Mouse (Mus musculus): ENCODE measurements at regions not wholly inside any gene's neighbourhood (a gene's known extent, or its start where the extent isn't known, plus 50 kb on each side); places are given as distances from the start of the nearest gene placed in this dataset.
"Not testable (repeated sequence)": the region's sequence is repeated elsewhere in the genome, so short reads cannot be mapped to it uniquely, and the experiment has no call there.

- DNase-seq (ENCODE audit: low read depth, low spot score) = no peak
Measured at GRCm38 (mm10) chr16:12516834-12517685, 533.1 kb downstream of the Shisa9 start.

GRCm38 (mm10) chr16:12518264-12518663 lies 534.4 kb downstream of the Shisa9 start:
- no peak for DNase-seq (ENCODE audit: low read depth, low spot score)

GRCm38 (mm10) chr16:12521711-12522476 lies 538.0 kb downstream of the Shisa9 start:
- no peak for DNase-seq (ENCODE audit: low read depth, low spot score)

- DNase-seq (ENCODE audit: low read depth, low spot score) = no peak
Measured at GRCm38 (mm10) chr16:12548462-12548861, 561.0 kb upstream of the Ercc4 start.

DNA sequence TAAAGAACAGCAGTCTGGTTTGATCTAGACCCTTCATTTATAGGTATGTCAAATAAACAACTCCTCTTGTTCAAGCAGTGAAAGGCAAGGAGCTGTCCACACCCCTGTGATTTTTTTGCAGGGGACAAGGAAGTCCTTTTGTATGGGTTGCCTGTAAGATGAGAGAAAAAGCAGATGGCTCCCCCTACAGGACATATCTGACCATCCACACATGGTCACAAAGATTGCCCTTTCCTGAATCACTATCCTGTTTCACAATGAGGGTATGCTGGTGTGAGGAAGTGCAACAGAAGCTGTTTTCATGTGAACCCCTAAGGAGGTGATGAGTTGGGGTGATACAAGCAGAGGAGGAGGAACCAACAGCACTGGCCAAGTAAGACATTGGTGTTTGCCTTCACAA lies 520.6 kb upstream of the Ercc4 start:
- no peak for DNase-seq (ENCODE audit: low read depth, low spot score)

DNA sequence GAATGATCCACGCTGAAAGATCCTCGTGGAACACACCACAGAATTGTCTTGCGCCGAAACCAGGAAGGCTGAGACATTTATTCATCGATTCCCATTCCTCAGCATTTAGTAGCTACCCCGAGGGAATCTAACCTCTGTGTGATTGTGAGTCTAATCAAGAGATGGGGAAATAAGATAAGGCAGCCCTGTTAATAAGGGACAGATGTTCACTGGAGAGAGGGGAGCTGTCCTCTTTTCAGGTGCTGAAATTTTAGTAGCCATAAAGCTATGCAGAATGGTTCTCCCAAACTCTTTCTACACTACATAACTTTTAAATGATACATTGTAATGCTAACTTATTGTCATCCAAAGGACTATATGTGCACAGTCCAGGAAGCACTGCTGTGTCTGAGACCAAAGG lies 501.2 kb upstream of the Ercc4 start:
- DNase-seq (ENCODE audit: low read depth, low spot score) = no peak

- no peak for DNase-seq (ENCODE audit: low read depth, low spot score)
Measured at GRCm38 (mm10) chr16:12611106-12611505, 498.4 kb upstream of the Ercc4 start.

GRCm38 (mm10) chr16:12617781-12618180 lies 491.7 kb upstream of the Ercc4 start:
- no peak for DNase-seq (ENCODE audit: low read depth, low spot score)

GRCm38 (mm10) chr16:12632533-12632932 lies 477.0 kb upstream of the Ercc4 start:
- no peak for DNase-seq (ENCODE audit: low read depth, low spot score)

- DNase-seq (ENCODE audit: low read depth, low spot score) = peak; percentile 26
Measured at GRCm38 (mm10) chr16:12638971-12639640, 470.4 kb upstream of the Ercc4 start.

GRCm38 (mm10) chr16:12643053-12643452 lies 466.4 kb upstream of the Ercc4 start:
- DNase-seq (ENCODE audit: low read depth, low spot score) = no peak

GRCm38 (mm10) chr16:12644621-12645020 lies 464.9 kb upstream of the Ercc4 start:
- no peak for DNase-seq (ENCODE audit: low read depth, low spot score)

- no peak for DNase-seq (ENCODE audit: low read depth, low spot score)
Measured at GRCm38 (mm10) chr16:12652180-12652579, 457.3 kb upstream of the Ercc4 start.

- not testable (repeated sequence) for DNase-seq (ENCODE audit: low read depth, low spot score)
Measured at GRCm38 (mm10) chr16:12673656-12674055, 435.8 kb upstream of the Ercc4 start.

- DNase-seq (ENCODE audit: low read depth, low spot score) = no peak
Measured at GRCm38 (mm10) chr16:12681474-12681873, 428.0 kb upstream of the Ercc4 start.

- DNase-seq (ENCODE audit: low read depth, low spot score) = no peak
Measured at GRCm38 (mm10) chr16:12685816-12686215, 423.7 kb upstream of the Ercc4 start.

GRCm38 (mm10) chr16:12691776-12692175 lies 417.7 kb upstream of the Ercc4 start:
- no peak for DNase-seq (ENCODE audit: low read depth, low spot score)

DNA sequence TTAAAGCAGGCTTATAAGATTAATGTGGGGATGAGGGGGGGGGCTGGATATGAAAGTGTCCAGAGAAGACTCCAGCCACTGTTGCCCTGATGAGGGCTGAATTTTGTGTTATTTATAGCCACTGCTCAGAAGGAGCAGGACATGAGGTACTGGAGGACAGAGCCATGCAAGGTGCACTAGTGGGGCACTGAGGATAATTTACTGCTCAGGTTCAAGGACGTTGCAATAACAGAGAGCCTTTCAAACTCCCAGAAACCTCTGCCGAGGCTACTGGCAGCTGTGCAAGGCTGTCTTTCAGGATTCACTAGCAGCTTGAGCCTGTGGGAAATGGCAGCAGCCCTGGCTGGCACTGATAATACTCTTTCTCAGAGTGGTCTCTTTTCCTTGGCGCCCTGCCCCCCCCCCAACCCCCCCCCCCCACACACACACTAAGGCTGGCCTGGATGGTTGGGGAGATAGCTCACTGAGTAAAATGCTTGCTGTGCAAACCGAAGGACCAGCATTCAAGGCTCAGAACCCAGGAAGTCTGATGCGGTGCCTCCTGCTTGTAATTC lies 416.7 kb upstream of the Ercc4 start:
- no peak for DNase-seq (ENCODE audit: low read depth, low spot score)

GRCm38 (mm10) chr16:12693346-12693745 lies 416.1 kb upstream of the Ercc4 start:
- DNase-seq (ENCODE audit: low read depth, low spot score) = no peak

DNA sequence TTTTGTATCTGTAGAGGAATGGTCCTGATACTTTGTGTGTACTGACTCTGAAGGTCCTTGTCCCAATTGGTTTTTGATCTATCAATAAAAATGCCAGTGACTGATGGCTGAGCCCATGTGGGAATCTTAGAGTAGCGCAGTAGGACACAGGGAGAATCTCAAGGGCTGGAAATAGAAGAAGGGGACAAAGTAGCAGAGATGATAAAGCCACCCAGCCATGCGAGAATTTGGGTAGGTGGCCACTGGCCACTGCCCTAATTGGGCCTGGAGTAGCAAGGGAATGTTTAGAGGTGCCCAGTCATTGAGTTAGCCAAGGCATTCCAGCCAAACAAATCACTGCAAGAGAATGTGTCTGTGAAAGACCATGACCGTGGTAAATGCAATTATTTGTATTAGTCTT lies 414.8 kb upstream of the Ercc4 start:
- DNase-seq (ENCODE audit: low read depth, low spot score) = no peak

- DNase-seq (ENCODE audit: low read depth, low spot score) = no peak
Measured at GRCm38 (mm10) chr16:12696939-12697621, 412.4 kb upstream of the Ercc4 start.

Measured in brain, embryonic 18.5 days (tissue).